9 mouse cellular contexts compared by ENCODE assay signal in genomic region chr12:104448099-104448498, GRCm38 (mm10). TPM values are rescaled to one million over a fixed set of nuclear protein-coding genes. Genes with fewer than 3 reads are reported as not detected.
DNase-seq lines count a peak whose midpoint lies in the region; ATAC-seq and TF ChIP-seq lines count a peak whose summit lies in the region.
"Had no signal": no experiment of that assay in that cellular context is flagged by ENCODE, and none has a peak within 500 bp of the region (broad histone marks: within the 10 kb centered on the region; RNA-seq: fewer than 3 reads in every experiment).

No protein-coding gene starts in this region.

- TF ChIP-seq POLR2A in cerebellum, adult 2 months (IDR thresholded peaks at IDR 0.05; ENCODE audit: borderline replicate concordance, insufficient read depth, low read length): no peak

- H3K4me3 ChIP-seq in cerebellum, adult 2 months (replicated peaks; ENCODE audit: insufficient read depth, low read depth, low read length): no peak overlapping the region

- no peaks in the 10 kb centered on the region for H3K27me3 ChIP-seq in cerebellum, adult 2 months (ENCODE audit: control insufficient read depth, insufficient read depth, low read length)

- H3K27ac ChIP-seq in cerebellum, adult 2 months (ENCODE audit: insufficient read depth, low read length): no peak overlapping the region
- H3K27ac ChIP-seq: macrophage had no signal

- intact Hi-C loops in left cerebral cortex, postnatal 4 days (cut with DNase I): no loop called here
- intact Hi-C loops in left cerebral cortex, postnatal 36 days (cut with DNase I): no loop called here

- no peaks in the 10 kb centered on the region for H3K4me1 ChIP-seq in cerebellum, adult 2 months (ENCODE audit: control insufficient read depth, insufficient read depth, low read length)

- peak; percentile 59; the same call in 1 of the 2 replicates for ATAC-seq in megakaryocyte-erythroid progenitor cell, adult 5-6 weeks (replicated peaks; ENCODE audit: low FRiP score, low TSS enrichment, poor library complexity, severe bottlenecking)

- DNase-seq in cerebellum, adult 2 months: peak; percentile 23 to 46
- DNase-seq in cerebellum, adult 11-12 months: no peak
- peak; percentile 41 for DNase-seq in left cerebral cortex, postnatal 4 days
- DNase-seq in left cerebral cortex, postnatal 36 days (ENCODE audit: low spot score in 2 of 2): no peak
- peak; percentile 15 for DNase-seq in c-Kit-negative CD71-positive TER-119-positive erythroid progenitor cells, embryonic 14.5 days (ENCODE audit: low read depth, low spot score)
- DNase-seq in kidney, postnatal 10 days: peak; percentile 75
- peak; percentile 60 for DNase-seq in urinary bladder, postnatal 25 days (ENCODE audit: low spot score)

- peak; percentile 55; the same call in 1 of the 2 replicates for TF ChIP-seq CTCF in cerebellum, adult 2 months (IDR thresholded peaks at IDR 0.05; ENCODE audit: borderline replicate concordance, insufficient read depth, low read depth, low read length)

- 34% methylated on average over 13 of the region's 13 CpGs for WGBS in cerebellum, adult 2 months

RNA-seq across cellular contexts. Expression of gene Gsc, which starts 25.0 kb away (rescaled TPM):
- not detected in 2 replicates for polyA plus RNA-seq in cerebellum, adult 2 months (2012; rRNA removed)
- not detected for total RNA-seq in left cerebral cortex, postnatal 4 days (2021)
- total RNA-seq in left cerebral cortex, postnatal 36 days (2021): not detected
- not detected in 2 replicates for total RNA-seq in megakaryocyte-erythroid progenitor cell, adult 5-6 weeks (2014; fragmentation: Nextera tagmentation)
- total RNA-seq in megakaryocyte-erythroid progenitor cell, adult 5-6 weeks (2017): not detected in 2 replicates
- polyA plus RNA-seq: macrophage had no signal

RNA-seq across cellular contexts. Expression of gene Serpina3n, which starts 41.6 kb away (rescaled TPM):
- polyA plus RNA-seq in cerebellum, adult 2 months (2012; rRNA removed): 14.3 and 21.1 TPM in 2 replicates
- 1 to 10 TPM; 1.7 to 2.5 TPM for total RNA-seq in left cerebral cortex, postnatal 4 days (2021)
- 10 to 100 TPM; 10.5 to 11.8 TPM for total RNA-seq in left cerebral cortex, postnatal 36 days (2021)
- not detected in 2 replicates for total RNA-seq in megakaryocyte-erythroid progenitor cell, adult 5-6 weeks (2014; fragmentation: Nextera tagmentation)
- not detected in 2 replicates for total RNA-seq in megakaryocyte-erythroid progenitor cell, adult 5-6 weeks (2017)
- polyA plus RNA-seq: macrophage had no signal

Comparison
In these comparisons a context has a peak if more than half of its experiments do, and no peak if none do; other contexts are left out.
1. DNase-seq: peak in cerebellum, adult 2 months (2 of 2), left cerebral cortex, postnatal 4 days (single experiment), c-Kit-negative CD71-positive TER-119-positive erythroid progenitor cells, embryonic 14.5 days (single experiment), kidney, postnatal 10 days (single experiment) and urinary bladder, postnatal 25 days (single experiment); none in cerebellum, adult 11-12 months (single experiment) and left cerebral cortex, postnatal 36 days (0 of 2).